Comparison of ENCODE assay signal across 8 mouse cellular contexts in genomic region chr11:69125919-69126705, GRCm38 (mm10). TPM values are rescaled to one million over a fixed set of nuclear protein-coding genes. Genes with fewer than 3 reads are reported as not detected.
DNase-seq lines count a peak whose midpoint lies in the region; ATAC-seq and TF ChIP-seq lines count a peak whose summit lies in the region.

No protein-coding gene starts in this region.

- no peaks in the 10 kb centered on the region for H3K9me3 ChIP-seq in lung, embryonic 14.5 days (ENCODE audit: low read depth, low read length)
- H3K9me3 ChIP-seq in forebrain, embryonic 11.5 days (ENCODE audit: control insufficient read depth, low read length) = no peaks in the 10 kb centered on the region

- H3K4me2 ChIP-seq in lung, embryonic 14.5 days = peak overlapping the region; percentile 77
- peak overlapping the region; percentile 63 for H3K4me2 ChIP-seq in forebrain, embryonic 11.5 days (ENCODE audit: low read depth, low read length, severe bottlenecking)

- ATAC-seq in lung, embryonic 14.5 days (ENCODE audit: insufficient read depth) = no peak
- no peak for ATAC-seq in forebrain, embryonic 11.5 days (replicated peaks; ENCODE audit: low FRiP score)

- no peaks in the 10 kb centered on the region for H3K27me3 ChIP-seq in lung, embryonic 14.5 days (ENCODE audit: insufficient read depth, low read length)
- H3K27me3 ChIP-seq in forebrain, embryonic 11.5 days (ENCODE audit: control insufficient read depth, insufficient read depth, low read length) = peaks cover 3% of the 10 kb centered on the region; the same call in 1 of the 2 replicates
- H3K27me3 ChIP-seq in liver, adult 2 months (ENCODE audit: control insufficient read depth, insufficient read depth, low read length) = no peaks in the 10 kb centered on the region
- no peaks in the 10 kb centered on the region for H3K27me3 ChIP-seq in small intestine, adult 2 months (ENCODE audit: control insufficient read depth, insufficient read depth, low read length)

- peak; percentile 29 for DNase-seq in lung, embryonic 14.5 days
- no peak for DNase-seq in lung, postnatal 14 days
- DNase-seq in cerebellum, adult 11 months = peak; percentile 60
- DNase-seq in forebrain, embryonic 11.5 days (ENCODE audit: low spot score) = peak; percentile 56
- DNase-seq in liver, adult 2 months (ENCODE audit: extremely low read depth, low read depth, low spot score) = no peak
- no peak for DNase-seq in gastrocnemius, postnatal 36 days
- no peak for DNase-seq in c-Kit-positive CD71-positive TER-119-positive erythroid progenitor cells, embryonic 14.5 days (ENCODE audit: low spot score)

- TF ChIP-seq CTCF in lung, embryonic 14.5 days (IDR thresholded peaks at IDR 0.05; ENCODE audit: low read depth) = no peak
- no peak for TF ChIP-seq CTCF in liver, adult 2 months (IDR thresholded peaks at IDR 0.05; ENCODE audit: low read depth, low read length)
- no peak for TF ChIP-seq CTCF in small intestine, adult 2 months (IDR thresholded peaks at IDR 0.05; ENCODE audit: extremely low read depth, insufficient read length, insufficient replicate concordance, low read depth, low read length)

- no peaks in the 10 kb centered on the region for H3K79me2 ChIP-seq in liver, adult 2 months (ENCODE audit: control insufficient read depth, insufficient read depth, low read length)

- TF ChIP-seq POLR2A in liver, adult 2 months (IDR thresholded peaks at IDR 0.05; ENCODE audit: extremely low read depth, insufficient read depth, low read length) = no peak
- TF ChIP-seq POLR2A in small intestine, adult 2 months (IDR thresholded peaks at IDR 0.05; ENCODE audit: low read depth, low read length) = no peak

- intact Hi-C loops in gastrocnemius, postnatal 36 days (cut with DNase I) = loop anchor here (2.0 to 10.0 kb wide), 3 partner anchors 23 to 221 kb away; partner anchors contain the start of gene Rpl26

- peaks cover 6% of the 10 kb centered on the region for H3K4me1 ChIP-seq in lung, embryonic 14.5 days (ENCODE audit: insufficient read depth)
- peaks cover 14% of the 10 kb centered on the region; the same call in 1 of the 2 replicates for H3K4me1 ChIP-seq in forebrain, embryonic 11.5 days (replicated peaks; ENCODE audit: control insufficient read depth, insufficient read depth, low read length)
- H3K4me1 ChIP-seq in liver, adult 2 months (ENCODE audit: control insufficient read depth, insufficient read depth, low read length) = peaks cover 11% of the 10 kb centered on the region; the same call in 1 of the 2 replicates
- H3K4me1 ChIP-seq in small intestine, adult 2 months (ENCODE audit: control insufficient read depth, insufficient read depth, insufficient read length, low read length) = no peaks in the 10 kb centered on the region; the same call in 1 of the 2 replicates

- no peak overlapping the region for H3K27ac ChIP-seq in lung, embryonic 14.5 days (ENCODE audit: low read depth)
- H3K27ac ChIP-seq in forebrain, embryonic 11.5 days (ENCODE audit: low read depth, low read length) = no peak overlapping the region
- no peak overlapping the region for H3K27ac ChIP-seq in liver, adult 2 months (replicated peaks; ENCODE audit: insufficient read depth, low read depth, low read length)
- H3K27ac ChIP-seq in small intestine, adult 2 months (ENCODE audit: insufficient read depth, low read depth, low read length) = no peak overlapping the region

- peak overlapping the region; percentile 61 for H3K4me3 ChIP-seq in lung, embryonic 14.5 days (ENCODE audit: low read depth, low read length)
- H3K4me3 ChIP-seq in forebrain, embryonic 11.5 days (ENCODE audit: low read depth, low read length) = peak overlapping the region; percentile 43
- peak overlapping the region; percentile 58 for H3K4me3 ChIP-seq in liver, adult 2 months (ENCODE audit: insufficient read depth, low read depth, low read length)
- peak overlapping the region; percentile 63 for H3K4me3 ChIP-seq in small intestine, adult 2 months (ENCODE audit: low read depth, low read length)

- 10% methylated on average over 20 of the region's 20 CpGs for WGBS in lung, embryonic 14.5 days
- 10% methylated on average over 20 of the region's 20 CpGs for WGBS in forebrain, embryonic 11.5 days
- 32% methylated on average over 20 of the region's 20 CpGs for WGBS in liver, adult 2 months
- WGBS in small intestine, adult 2 months = 6% methylated on average over 20 of the region's 20 CpGs

- H3K9ac ChIP-seq in lung, embryonic 14.5 days = peak overlapping the region; percentile 54
- peak overlapping the region; percentile 55 for H3K9ac ChIP-seq in forebrain, embryonic 11.5 days (ENCODE audit: low read length)
- H3K9ac ChIP-seq in liver, adult 2 months (ENCODE audit: low read depth, low read length) = no peak overlapping the region

- H3K36me3 ChIP-seq in lung, embryonic 14.5 days (ENCODE audit: insufficient read depth) = no peaks in the 10 kb centered on the region
- no peaks in the 10 kb centered on the region for H3K36me3 ChIP-seq in forebrain, embryonic 11.5 days (ENCODE audit: control insufficient read depth, insufficient read depth, low read length)
- H3K36me3 ChIP-seq in liver, adult 2 months (ENCODE audit: control insufficient read depth, insufficient read depth, low read length) = no peaks in the 10 kb centered on the region
- no peaks in the 10 kb centered on the region for H3K36me3 ChIP-seq in small intestine, adult 2 months (ENCODE audit: control insufficient read depth, insufficient read depth, low read length)

RNA-seq across cellular contexts. Expression of gene Aloxe3, which starts 0.4 kb away (rescaled TPM):
- 0.09 and 0.17 TPM in 2 replicates for polyA plus RNA-seq in lung, embryonic 14.5 days (2014; fragmentation: Nextera tagmentation; extraction: Ambion mirVana)
- not detected in 2 replicates for polyA plus RNA-seq in forebrain, embryonic 11.5 days (2014; fragmentation: Nextera tagmentation; extraction: Ambion mirVana)
- total RNA-seq in liver, adult 2 months (2014; rRNA removed) = not detected in 2 replicates
- polyA plus RNA-seq in liver, adult 2 months (2012; rRNA removed) = 0.09 TPM in 1 of 2 replicates, not detected in the other
- polyA plus RNA-seq in small intestine, adult 2 months (2012; rRNA removed) = 0.13 and 1.2 TPM in 2 replicates
- not detected for total RNA-seq in gastrocnemius, postnatal 36 days (2021)

RNA-seq across cellular contexts. Expression of gene 9130213A22Rik, which starts 3.7 kb away (rescaled TPM):
- polyA plus RNA-seq in lung, embryonic 14.5 days (2014; fragmentation: Nextera tagmentation; extraction: Ambion mirVana) = 0.19 and 0.41 TPM in 2 replicates
- 0.39 TPM in 1 of 2 replicates, not detected in the other for polyA plus RNA-seq in forebrain, embryonic 11.5 days (2014; fragmentation: Nextera tagmentation; extraction: Ambion mirVana)
- total RNA-seq in liver, adult 2 months (2014; rRNA removed) = 0.13 TPM in 1 of 2 replicates, not detected in the other
- 0.05 and 0.10 TPM in 2 replicates for polyA plus RNA-seq in liver, adult 2 months (2012; rRNA removed)
- 0.29 and 0.38 TPM in 2 replicates for polyA plus RNA-seq in small intestine, adult 2 months (2012; rRNA removed)
- not detected for total RNA-seq in gastrocnemius, postnatal 36 days (2021)

RNA-seq across cellular contexts. Expression of gene Hes7, which starts 5.9 kb away (rescaled TPM):
- 0.57 and 0.68 TPM in 2 replicates for polyA plus RNA-seq in lung, embryonic 14.5 days (2014; fragmentation: Nextera tagmentation; extraction: Ambion mirVana)
- 0.11 and 0.24 TPM in 2 replicates for polyA plus RNA-seq in forebrain, embryonic 11.5 days (2014; fragmentation: Nextera tagmentation; extraction: Ambion mirVana)
- not detected in 2 replicates for total RNA-seq in liver, adult 2 months (2014; rRNA removed)
- polyA plus RNA-seq in liver, adult 2 months (2012; rRNA removed) = 0.05 TPM in 1 of 2 replicates, not detected in the other
- 1.1 and 1.7 TPM in 2 replicates for polyA plus RNA-seq in small intestine, adult 2 months (2012; rRNA removed)
- not detected for total RNA-seq in gastrocnemius, postnatal 36 days (2021)

RNA-seq across cellular contexts. Expression of gene Alox12b, which starts 30.7 kb away (rescaled TPM):
- not detected in 2 replicates for polyA plus RNA-seq in lung, embryonic 14.5 days (2014; fragmentation: Nextera tagmentation; extraction: Ambion mirVana)
- polyA plus RNA-seq in forebrain, embryonic 11.5 days (2014; fragmentation: Nextera tagmentation; extraction: Ambion mirVana) = 0.08 TPM in 1 of 2 replicates, not detected in the other
- total RNA-seq in liver, adult 2 months (2014; rRNA removed) = not detected in 2 replicates
- not detected in 2 replicates for polyA plus RNA-seq in liver, adult 2 months (2012; rRNA removed)
- polyA plus RNA-seq in small intestine, adult 2 months (2012; rRNA removed) = not detected in 2 replicates
- not detected for total RNA-seq in gastrocnemius, postnatal 36 days (2021)

RNA-seq across cellular contexts. Expression of gene Per1, which starts 31.1 kb away (rescaled TPM):
- polyA plus RNA-seq in lung, embryonic 14.5 days (2014; fragmentation: Nextera tagmentation; extraction: Ambion mirVana) = 15.4 and 23.7 TPM in 2 replicates
- 8.2 and 10.0 TPM in 2 replicates for polyA plus RNA-seq in forebrain, embryonic 11.5 days (2014; fragmentation: Nextera tagmentation; extraction: Ambion mirVana)
- total RNA-seq in liver, adult 2 months (2014; rRNA removed) = 8.0 and 9.0 TPM in 2 replicates
- 4.6 and 6.9 TPM in 2 replicates for polyA plus RNA-seq in liver, adult 2 months (2012; rRNA removed)
- polyA plus RNA-seq in small intestine, adult 2 months (2012; rRNA removed) = 5.4 and 13.9 TPM in 2 replicates
- 10 to 100 TPM; 60.9 to 89.0 TPM for total RNA-seq in gastrocnemius, postnatal 36 days (2021)

Comparison
In these comparisons a context has a peak if more than half of its experiments do, and no peak if none do; other contexts are left out.
1. DNase-seq: peak in lung, embryonic 14.5 days (single experiment), cerebellum, adult 11 months (single experiment) and forebrain, embryonic 11.5 days (single experiment); none in lung, postnatal 14 days (single experiment), liver, adult 2 months (single experiment), gastrocnemius, postnatal 36 days (0 of 2) and c-Kit-positive CD71-positive TER-119-positive erythroid progenitor cells, embryonic 14.5 days (single experiment).
2. Peak in every context shown above with its lines, with median percentiles within 50 percentile points of each other: H3K4me3 ChIP-seq.